Mouse (Mus musculus) hindbrain, embryonic 15.5 days (tissue): ENCODE results near the gene Btbd35f21. TPM values are rescaled to one million over a fixed set of nuclear protein-coding genes. Genes with fewer than 3 reads are reported as not detected.
"Not testable (repeated sequence)": the region's sequence is repeated elsewhere in the genome, so short reads cannot be mapped to it uniquely, and the experiment has no call there.

Experiments used
- ATAC-seq: fragments of 200-750 bp; cut with Nextera tagmentation; 2 replicates; pipeline ENCODE4 v1.8.0; 2017; ENCODE audit warnings: low read depth, moderate number of reproducible peaks, moderate TSS enrichment; ENCODE audit not compliant: low FRiP score
- H3K27ac ChIP-seq: fragments of 300-500 bp; sonication (generic); replicated peaks from 2 replicates; pipeline ENCODE4 v1.5.1; 2015; ENCODE audit warnings: mild to moderate bottlenecking, inconsistent platforms
- H3K27me3 ChIP-seq: fragments of 300-500 bp; sonication (generic); 2 replicates; pipeline ENCODE4 v1.6.1; 2015; ENCODE audit warnings: control low read depth, inconsistent platforms
- H3K36me3 ChIP-seq: fragments of 300-500 bp; sonication (generic); 2 replicates; pipeline ENCODE4 v1.6.1; 2015; ENCODE audit warnings: control low read depth, inconsistent platforms
- H3K4me1 ChIP-seq: fragments of 300-500 bp; sonication (generic); replicated peaks from 2 replicates; pipeline ENCODE4 v1.6.1; 2015; ENCODE audit warnings: control low read depth, inconsistent platforms
- H3K4me2 ChIP-seq: fragments of 300-500 bp; sonication (generic); 2 replicates; pipeline ENCODE4 v1.6.1; 2015; ENCODE audit warnings: moderate library complexity, mild to moderate bottlenecking, inconsistent platforms
- H3K4me3 ChIP-seq: fragments of 300-500 bp; sonication (generic); 2 replicates; pipeline ENCODE4 v1.5.1; 2015; ENCODE audit warnings: mild to moderate bottlenecking, inconsistent platforms
- H3K9ac ChIP-seq: fragments of 300-500 bp; sonication (generic); 2 replicates; pipeline ENCODE4 v1.6.1; 2015; ENCODE audit warnings: inconsistent platforms
- H3K9me3 ChIP-seq: fragments of 300-500 bp; sonication (generic); 2 replicates; pipeline ENCODE4 v1.6.1; 2016; ENCODE audit warnings: control low read depth, inconsistent platforms
- WGBS: fragments of 180-500 bp; shearing (Covaris S2); methylation state at CpG from one replicate; pipeline ENCODE4 v1.1.7; 2015; 5-methylcytosine and 5-hydroxymethylcytosine counted together
- polyA plus RNA-seq: library from polyadenylated mRNA; unstranded; fragments of >200 nt; fragmentation: Nextera tagmentation; extraction: Ambion mirVana; gene quantifications from 2 replicates; pipeline ENCODE4 v1.2.1, GENCODE M21; 2015

The Btbd35f21 gene
- polyA plus RNA-seq: not detected in 2 replicates

- H3K27ac ChIP-seq, H3K9ac ChIP-seq, H3K4me2 ChIP-seq, H3K4me3 ChIP-seq, H3K27me3 ChIP-seq, ATAC-seq, H3K4me1 ChIP-seq, H3K9me3 ChIP-seq, H3K36me3 ChIP-seq: not testable (repeated sequence)
- no CpG with 5 or more reads among the region's 2 CpGs for WGBS
Observed at GRCm38 (mm10) chrX:32725809-32726208, at the start of gene Btbd35f21. Btbd35f21 (plus strand) TSS chrX:32726109.

Other genes starting within 250 kb of the Btbd35f21 start
- not detected in 2 replicates for gene Btbd35f1, start 166.1 kb upstream of the Btbd35f21 start, polyA plus RNA-seq
- not detected in 2 replicates for gene Gm5926, start 75.4 kb upstream of the Btbd35f21 start, polyA plus RNA-seq
- gene Btbd35f30, start 168.5 kb downstream of the Btbd35f21 start, polyA plus RNA-seq: not detected in 2 replicates
- not detected in 2 replicates for gene Gm21789, start 215.7 kb downstream of the Btbd35f21 start, polyA plus RNA-seq
- not detected in 2 replicates for gene Btbd35f5, start 247.8 kb downstream of the Btbd35f21 start, polyA plus RNA-seq